Mouse (Mus musculus): ENCODE results near the gene Fbxo3.
"Not testable (repeated sequence)": the region's sequence is repeated elsewhere in the genome, so short reads cannot be mapped to it uniquely, and the experiment has no call there.

Gene Fbxo3

GRCm38 (mm10) chr2:104027458-104028138, at the start of gene Fbxo3:
Fbxo3 (plus strand) TSS chr2:104027721.
- DNase-seq (ENCODE audit: low spot score in 2 of 2) = peak; percentile 84 to 86

DNA sequence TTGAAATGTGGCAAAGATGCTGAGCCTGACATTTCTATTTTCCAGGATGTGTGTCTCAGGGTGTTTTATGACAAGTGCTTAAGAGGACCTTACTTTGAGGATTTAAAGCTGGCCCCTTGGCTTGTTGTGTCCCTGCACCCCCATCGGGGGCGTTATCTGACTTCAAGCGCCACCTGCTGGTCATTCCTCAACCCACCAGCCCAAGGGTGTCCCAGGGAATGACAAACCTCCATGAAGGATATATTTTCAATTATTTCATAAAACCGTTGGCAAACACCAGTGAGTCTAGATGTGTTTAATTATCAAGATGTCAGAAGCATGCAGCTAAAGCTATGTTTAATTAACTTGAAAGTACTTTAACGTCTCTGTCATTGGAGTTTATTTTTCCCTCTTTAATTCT, 45.3 kb upstream of the Fbxo3 start:
- peak; percentile 61 to 81 for DNase-seq (ENCODE audit: low spot score in 2 of 2)

DNA sequence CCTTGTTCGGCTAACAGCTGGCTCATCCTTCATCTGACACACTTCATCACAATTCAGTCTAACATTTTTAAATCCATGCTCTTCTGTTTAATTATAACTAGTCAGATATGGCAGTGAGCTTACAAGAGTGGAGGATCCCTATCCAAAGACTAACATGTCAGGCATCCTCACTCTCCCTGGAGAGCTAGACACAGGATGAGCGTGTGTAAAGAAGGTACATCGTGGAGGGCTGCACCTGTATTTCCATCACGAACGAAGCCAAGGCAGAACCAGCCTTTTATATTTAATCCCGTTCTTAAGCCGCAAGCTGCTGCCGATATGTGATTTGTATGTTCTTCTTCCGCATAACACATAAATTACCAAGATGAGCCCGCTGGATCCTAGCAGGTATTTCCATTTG, 44.4 kb upstream of the Fbxo3 start:
- DNase-seq (ENCODE audit: low spot score in 2 of 2) = no peak

GRCm38 (mm10) chr2:103987595-103987994, 39.9 kb upstream of the Fbxo3 start:
- DNase-seq (ENCODE audit: low spot score in 2 of 2) = not testable (repeated sequence)

GRCm38 (mm10) chr2:103989724-103990123, 37.8 kb upstream of the Fbxo3 start:
- no peak for DNase-seq (ENCODE audit: low spot score in 2 of 2)

GRCm38 (mm10) chr2:103991303-103991702, 36.2 kb upstream of the Fbxo3 start:
- no peak for DNase-seq (ENCODE audit: low spot score in 2 of 2)

- no peak for DNase-seq (ENCODE audit: low spot score in 2 of 2)
Observed at GRCm38 (mm10) chr2:103992162-103992561, 35.4 kb upstream of the Fbxo3 start.

DNA sequence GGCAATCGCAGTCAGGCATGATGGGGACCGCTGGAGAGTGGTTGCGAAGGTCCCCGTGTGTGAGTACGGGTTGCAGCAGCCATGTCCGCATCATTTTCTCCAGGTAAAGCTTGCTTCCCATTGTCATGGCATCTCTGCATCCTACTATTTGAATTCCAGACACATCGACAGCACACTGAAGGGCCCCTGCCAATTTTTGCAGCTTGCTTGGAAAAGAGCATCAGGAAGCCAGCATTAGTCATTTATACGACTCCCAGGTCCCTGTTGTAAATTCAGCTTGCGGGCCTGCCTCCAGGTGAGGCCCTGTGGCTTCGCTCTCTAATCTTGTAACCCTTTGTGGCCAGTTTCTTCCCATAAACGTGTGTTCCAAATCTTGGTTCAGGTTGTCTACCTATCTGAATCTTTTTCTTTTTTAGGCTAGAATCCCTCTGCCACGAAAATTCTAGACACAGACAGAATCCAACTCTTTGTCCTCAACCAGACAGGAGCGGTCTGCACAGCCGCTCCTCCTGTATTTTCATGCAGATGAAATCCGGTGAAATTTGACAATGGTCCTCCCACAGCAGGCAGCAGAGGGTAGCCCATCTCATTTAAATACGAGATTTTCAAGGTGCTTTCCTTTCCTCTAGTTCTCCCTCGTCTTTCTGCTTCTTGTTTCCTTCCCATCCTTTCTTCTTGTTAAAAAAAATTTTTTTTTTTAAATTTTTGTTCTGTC, 34.7 kb upstream of the Fbxo3 start:
- DNase-seq (ENCODE audit: low spot score in 2 of 2) = no peak

DNA sequence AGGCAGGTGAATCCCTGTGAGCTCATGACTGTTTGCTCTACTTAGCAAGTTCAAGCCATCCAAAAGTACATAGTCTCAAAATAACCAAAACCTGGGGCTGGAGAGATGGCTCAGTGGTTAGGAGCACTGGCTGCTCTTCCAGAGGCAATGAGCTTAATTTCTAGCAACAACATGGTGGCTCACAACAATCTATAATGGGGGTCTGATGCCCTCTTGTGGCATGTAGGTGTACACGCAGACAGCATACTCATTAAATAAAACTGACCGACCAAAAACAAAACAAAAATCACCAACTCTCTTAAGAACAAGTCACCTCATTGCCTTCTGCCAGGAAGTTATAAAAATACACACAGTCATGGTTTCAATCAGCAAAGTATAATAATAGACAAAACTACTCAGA, 26.4 kb upstream of the Fbxo3 start:
- no peak for DNase-seq (ENCODE audit: low spot score in 2 of 2)

GRCm38 (mm10) chr2:104001861-104002260, 25.7 kb upstream of the Fbxo3 start:
- no peak for DNase-seq (ENCODE audit: low spot score in 2 of 2)

DNA sequence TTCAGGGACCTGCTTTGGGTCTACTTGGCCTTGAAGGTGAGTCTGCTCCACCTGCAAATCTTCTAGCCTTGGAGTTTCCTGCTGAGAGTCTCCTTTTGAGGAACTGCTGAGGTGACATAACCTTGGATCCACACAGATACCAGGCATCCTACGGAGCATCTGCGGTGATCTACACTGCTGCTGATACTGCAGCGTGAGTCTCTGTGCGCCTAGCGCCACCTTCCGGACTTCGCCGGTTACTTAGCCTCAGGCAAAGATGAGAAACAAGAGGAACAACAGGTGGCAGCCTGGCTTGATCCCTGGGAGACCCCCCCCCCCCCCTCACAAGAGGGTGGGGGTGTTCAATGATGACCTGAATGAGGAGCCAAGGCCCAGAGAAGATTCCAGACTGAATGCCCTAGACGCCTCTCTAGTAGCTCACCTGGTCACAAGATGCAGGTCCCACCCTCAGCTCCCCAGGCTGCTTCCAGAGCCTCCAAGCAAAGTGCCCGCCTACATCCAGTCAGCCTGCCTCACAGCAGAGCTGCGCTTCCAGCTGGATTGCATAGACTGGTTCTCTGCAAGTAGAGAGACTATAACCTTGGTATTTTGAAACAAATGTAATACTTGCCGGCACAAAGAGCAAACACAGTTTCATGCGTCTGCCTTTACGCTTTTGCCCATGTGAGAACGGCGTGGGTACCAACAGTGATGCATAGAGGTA, 24.7 kb upstream of the Fbxo3 start:
- DNase-seq (ENCODE audit: low spot score in 2 of 2) = peak in 1 of 2 experiments; percentile 22

- no peak for DNase-seq (ENCODE audit: low spot score in 2 of 2)
Observed at GRCm38 (mm10) chr2:104007793-104008519, 19.6 kb upstream of the Fbxo3 start.

DNA sequence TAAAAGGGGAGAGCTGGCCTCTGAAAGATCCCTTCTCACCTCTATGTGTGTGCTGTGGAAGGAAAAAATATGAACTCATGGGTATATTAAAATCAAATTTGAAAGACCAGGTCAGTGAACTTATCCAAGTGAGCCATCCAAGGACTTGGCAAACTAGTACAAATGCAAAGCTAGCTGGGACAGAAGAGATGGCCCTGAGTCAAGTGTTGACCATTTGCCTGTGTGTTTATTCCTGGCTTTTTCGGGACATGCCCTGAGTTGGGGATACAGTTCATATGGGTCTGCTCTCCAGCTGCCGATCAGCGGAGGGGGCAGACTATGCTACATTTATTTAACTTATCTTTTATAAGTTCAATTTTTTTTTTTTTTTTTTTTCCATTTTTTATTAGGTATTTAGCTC, 18.7 kb upstream of the Fbxo3 start:
- DNase-seq (ENCODE audit: low spot score in 2 of 2) = not testable (repeated sequence)

DNA sequence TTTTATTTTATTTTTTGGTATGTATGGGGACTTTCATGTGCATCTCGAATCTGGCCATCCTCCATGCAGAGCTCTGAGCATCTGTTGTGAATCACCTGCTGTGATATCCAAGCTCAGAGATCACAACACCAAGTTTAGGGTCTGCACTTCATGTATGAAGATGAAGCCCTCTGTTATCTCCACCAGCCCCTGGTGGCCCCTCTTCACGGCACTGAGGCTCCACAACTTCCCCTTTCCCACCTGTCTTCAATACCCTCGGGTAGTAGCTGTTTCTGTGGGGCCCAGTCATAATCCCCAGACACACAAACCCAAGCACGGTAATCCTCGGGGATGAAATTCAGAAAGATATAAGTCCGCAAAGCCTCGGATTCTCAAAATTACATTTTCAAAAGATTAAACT, 4.4 kb upstream of the Fbxo3 start:
- DNase-seq (ENCODE audit: low spot score in 2 of 2) = no peak

- DNase-seq (ENCODE audit: low spot score in 2 of 2) = no peak
Observed at GRCm38 (mm10) chr2:104024656-104025055, 2.9 kb upstream of the Fbxo3 start.

DNA sequence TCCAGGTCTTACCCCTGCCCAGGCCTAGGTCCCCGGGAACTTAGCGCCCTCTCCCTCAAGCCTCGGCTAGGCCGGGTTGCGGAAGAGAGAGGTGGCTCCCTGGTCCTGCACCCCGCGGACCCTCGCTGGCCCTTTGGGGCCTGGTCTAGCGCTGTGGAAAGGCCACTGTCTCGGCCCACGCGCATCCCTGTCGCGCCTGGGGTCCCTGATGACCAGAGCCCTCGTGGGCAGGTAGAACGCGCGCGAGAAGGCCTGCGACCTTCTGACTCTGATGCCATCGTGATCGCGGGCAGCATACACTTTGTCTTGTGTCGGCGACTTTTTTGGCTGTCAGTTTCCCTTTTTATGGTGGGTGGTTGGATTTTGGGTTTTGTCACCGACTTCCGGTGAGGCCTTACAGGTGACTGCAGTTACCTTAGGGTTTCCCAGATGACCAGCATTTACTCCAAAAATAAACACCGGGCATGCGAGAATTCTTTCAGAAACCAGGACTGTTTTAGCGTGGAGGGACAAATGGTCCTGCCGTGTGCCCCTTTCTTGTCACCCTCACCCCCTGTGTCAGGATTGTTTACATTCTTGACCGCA, 710 bp downstream of the Fbxo3 start, which contains the start of gene 4931422A03Rik:
Gene 4931422A03Rik, minus strand, starts transcription at position 223 of the 585 bp plus-strand sequence.
- no peak for DNase-seq (ENCODE audit: low spot score in 2 of 2)

GRCm38 (mm10) chr2:104029074-104029473, 1.6 kb downstream of the Fbxo3 start:
- DNase-seq (ENCODE audit: low spot score in 2 of 2) = no peak

- no peak for DNase-seq (ENCODE audit: low spot score in 2 of 2)
Observed at GRCm38 (mm10) chr2:104030381-104030780, 2.9 kb downstream of the Fbxo3 start.

GRCm38 (mm10) chr2:104032056-104032455, 4.5 kb downstream of the Fbxo3 start:
- DNase-seq (ENCODE audit: low spot score in 2 of 2) = no peak

- DNase-seq (ENCODE audit: low spot score in 2 of 2) = peak in 1 of 2 experiments; percentile 28
Observed at GRCm38 (mm10) chr2:104034832-104035472, 7.4 kb downstream of the Fbxo3 start.

- no peak for DNase-seq (ENCODE audit: low spot score in 2 of 2)
Observed at GRCm38 (mm10) chr2:104035595-104035994, 8.1 kb downstream of the Fbxo3 start.

Data from urinary bladder, postnatal 4 days (tissue).